In genomic region chr19:45046523-45047321, GRCm38 (mm10) we compare ENCODE assay signal across 8 mouse cellular contexts. TPM values are rescaled to one million over a fixed set of nuclear protein-coding genes. Genes with fewer than 3 reads are reported as not detected.
A peak's percentile ranks its signal among the peaks of the same experiment; 100 is the strongest.
DNase-seq lines count a peak whose midpoint lies in the region; ATAC-seq lines count a peak whose summit lies in the region.

No protein-coding gene starts in this region.

- no peaks in the 10 kb centered on the region for H3K36me3 ChIP-seq in intestine, embryonic 15.5 days

- H3K4me3 ChIP-seq in intestine, embryonic 15.5 days (replicated peaks), result peak overlapping the region; percentile 46

- WGBS in intestine, embryonic 15.5 days, result under 1% methylated on average over 34 of the region's 34 CpGs

- H3K27me3 ChIP-seq in intestine, embryonic 15.5 days (replicated peaks), result peaks cover 7% of the 10 kb centered on the region; the same call in 1 of the 2 replicates

- H3K9me3 ChIP-seq in intestine, embryonic 15.5 days, result no peaks in the 10 kb centered on the region

- peak; percentile 24; the same call in 1 of the 2 replicates for ATAC-seq in common myeloid progenitor, adult 5-6 weeks (replicated peaks; ENCODE audit: low read depth, poor library complexity, severe bottlenecking)
- ATAC-seq in intestine, embryonic 15.5 days, result peak; percentile 75
- no peak for ATAC-seq in monocyte, adult 5-6 weeks (replicated peaks; ENCODE audit: insufficient number of reproducible peaks, low FRiP score, low TSS enrichment, poor library complexity, severe bottlenecking)

- peak overlapping the region; percentile 43 for H3K9ac ChIP-seq in intestine, embryonic 15.5 days

- intact Hi-C loops in left cerebral cortex, postnatal 14 days (cut with DNase I), result loop anchor here (1.0 kb wide), 1 partner anchor 29 kb away; no protein-coding TSS in a partner anchor

- H3K27ac ChIP-seq in intestine, embryonic 15.5 days, result peak overlapping the region; percentile 84

- H3K4me1 ChIP-seq in intestine, embryonic 15.5 days (replicated peaks), result peaks cover 26% of the 10 kb centered on the region

- DNase-seq in ZHBTc4 (ENCODE audit: low read depth, low spot score), result peak; percentile 88
- DNase-seq in gastrocnemius, postnatal 10 days, result peak; percentile 83
- DNase-seq in left cerebral cortex, postnatal 14 days (ENCODE audit: low spot score in 2 of 2), result peak; percentile 87 to 93
- peak; percentile 63 for DNase-seq in mesoderm, embryonic 11.5 days (ENCODE audit: low read depth, low spot score)
- DNase-seq in skeletal muscle tissue, adult 2 months (ENCODE audit: low read depth, low spot score), result peak; percentile 88

- peak overlapping the region; percentile 77 for H3K4me2 ChIP-seq in intestine, embryonic 15.5 days (replicated peaks)

RNA-seq across cellular contexts. Expression of gene Sfxn3, which starts 0.6 kb away (rescaled TPM):
- 8.6 and 11.0 TPM in 2 replicates for total RNA-seq in common myeloid progenitor, adult 5-6 weeks (2017)
- total RNA-seq in gastrocnemius, postnatal 10 days (2021), result 10 to 100 TPM; 24.1 to 24.2 TPM
- 19.0 and 19.4 TPM in 2 replicates for polyA plus RNA-seq in intestine, embryonic 15.5 days (2015; fragmentation: Nextera tagmentation; extraction: Ambion mirVana)
- total RNA-seq in left cerebral cortex, postnatal 14 days (2021), result 100 to 1,000 TPM; 111 to 115 TPM
- total RNA-seq in monocyte, adult 5-6 weeks (2017), result 19.7 to 41.4 TPM (median 22.3 TPM) in 3 replicates

RNA-seq across cellular contexts. Expression of gene Pdzd7, which starts 1.2 kb away (rescaled TPM):
- 0.23 TPM in 1 of 2 replicates, not detected in the other for total RNA-seq in common myeloid progenitor, adult 5-6 weeks (2017)
- total RNA-seq in gastrocnemius, postnatal 10 days (2021), result 10 to 100 TPM; 12.4 to 19.5 TPM
- polyA plus RNA-seq in intestine, embryonic 15.5 days (2015; fragmentation: Nextera tagmentation; extraction: Ambion mirVana), result 0.40 and 0.43 TPM in 2 replicates
- total RNA-seq in left cerebral cortex, postnatal 14 days (2021), result 1 to 10 TPM; 3.3 to 3.4 TPM
- total RNA-seq in monocyte, adult 5-6 weeks (2017), result not detected in 3 replicates

RNA-seq across cellular contexts. Expression of gene Kazald1, which starts 28.3 kb away (rescaled TPM):
- total RNA-seq in common myeloid progenitor, adult 5-6 weeks (2017), result 0.50 and 1.1 TPM in 2 replicates
- total RNA-seq in gastrocnemius, postnatal 10 days (2021), result 10 to 100 TPM; 11.4 to 19.2 TPM
- 1.5 and 1.8 TPM in 2 replicates for polyA plus RNA-seq in intestine, embryonic 15.5 days (2015; fragmentation: Nextera tagmentation; extraction: Ambion mirVana)
- 1 to 10 TPM; 1.3 to 1.6 TPM for total RNA-seq in left cerebral cortex, postnatal 14 days (2021)
- 1.2 TPM in 1 of 3 replicates, not detected in the others for total RNA-seq in monocyte, adult 5-6 weeks (2017)

RNA-seq across cellular contexts. Expression of gene Lzts2, which starts 32.5 kb away (rescaled TPM):
- total RNA-seq in common myeloid progenitor, adult 5-6 weeks (2017), result 14.2 and 16.9 TPM in 2 replicates
- 10 to 100 TPM; 35.4 to 43.4 TPM for total RNA-seq in gastrocnemius, postnatal 10 days (2021)
- 56.9 and 63.2 TPM in 2 replicates for polyA plus RNA-seq in intestine, embryonic 15.5 days (2015; fragmentation: Nextera tagmentation; extraction: Ambion mirVana)
- 10 to 100 TPM; 28.9 to 31.6 TPM for total RNA-seq in left cerebral cortex, postnatal 14 days (2021)
- total RNA-seq in monocyte, adult 5-6 weeks (2017), result 1.5 TPM in 1 of 3 replicates, not detected in the others

RNA-seq across cellular contexts. Expression of gene Mrpl43, which starts 40.5 kb away (rescaled TPM):
- 19.0 and 36.4 TPM in 2 replicates for total RNA-seq in common myeloid progenitor, adult 5-6 weeks (2017)
- 10 to 100 TPM; 32.4 to 33.7 TPM for total RNA-seq in gastrocnemius, postnatal 10 days (2021)
- 73.8 and 76.7 TPM in 2 replicates for polyA plus RNA-seq in intestine, embryonic 15.5 days (2015; fragmentation: Nextera tagmentation; extraction: Ambion mirVana)
- 10 to 100 TPM; 41.2 to 44.6 TPM for total RNA-seq in left cerebral cortex, postnatal 14 days (2021)
- 32.9 to 51.9 TPM (median 38.9 TPM) in 3 replicates for total RNA-seq in monocyte, adult 5-6 weeks (2017)
